Mouse (Mus musculus) adipocyte (in vitro differentiated cells): ENCODE results near the gene Gfpt1.

Experiments used
- DNase-seq: peaks from one replicate; pipeline ENCODE4 v3.0.0-alpha.2; 2016; ENCODE audit warnings: low spot score

Gfpt1 gene

DNA sequence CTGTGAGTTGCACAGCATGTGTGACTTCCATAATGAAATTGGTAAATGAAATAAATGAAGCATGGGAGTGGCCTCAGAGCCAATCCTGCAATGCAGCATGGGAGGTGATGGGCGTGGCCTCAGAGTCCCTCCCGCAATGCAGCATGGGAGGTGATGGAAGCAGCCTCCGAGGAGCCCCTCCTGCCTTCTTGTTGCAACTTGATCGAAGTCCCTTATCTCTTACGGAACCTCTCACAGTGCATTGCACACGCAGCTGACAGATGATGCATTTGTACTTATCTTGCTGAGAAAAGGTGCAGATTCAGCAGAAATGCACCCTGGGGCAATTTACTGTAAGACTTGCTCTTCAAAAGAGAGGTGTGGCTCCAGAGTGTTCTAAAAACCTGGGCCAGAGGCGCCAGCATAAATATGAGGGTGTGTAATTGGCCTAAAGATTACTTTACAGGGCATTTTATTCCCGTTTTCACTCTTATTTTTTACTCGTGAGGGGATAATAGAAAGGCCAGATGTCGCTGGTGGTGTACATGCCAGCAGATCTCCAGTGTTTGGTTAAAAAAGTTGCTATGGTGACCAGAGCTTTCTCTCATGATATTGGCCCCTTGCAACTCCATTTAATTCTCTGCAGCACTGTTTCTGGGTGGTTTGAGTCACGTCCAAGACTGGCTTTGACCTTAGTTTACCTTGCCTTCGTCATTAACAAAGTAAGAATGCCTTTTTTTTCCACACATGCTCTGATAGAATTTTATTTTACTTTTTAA, 97.3 kb downstream of the Gfpt1 start:
- DNase-seq, result no peak
